In genomic region chrX:158451792-158452191, GRCm38 (mm10) we compare ENCODE assay signal across 33 mouse cellular contexts.
"Had no signal": no experiment of that assay in that cellular context is flagged by ENCODE, and none has a peak within 500 bp of the region (broad histone marks: within the 10 kb centered on the region; RNA-seq: fewer than 3 reads in every experiment).

No protein-coding gene starts in this region.

- H3K4me2 ChIP-seq: limb, embryonic 12.5 days; limb, embryonic 13.5 days; limb, embryonic 15.5 days; liver, embryonic 11.5 days; liver, embryonic 12.5 days; liver, embryonic 13.5 days; liver, embryonic 15.5 days; lung, embryonic 14.5 days; lung, embryonic 15.5 days; midbrain, embryonic 11.5 days; midbrain, embryonic 12.5 days; midbrain, embryonic 13.5 days; midbrain, embryonic 15.5 days; neural tube, embryonic 12.5 days; neural tube, embryonic 13.5 days had no signal

- H3K4me3 ChIP-seq: limb, embryonic 10.5 days; limb, embryonic 12.5 days; limb, embryonic 13.5 days; limb, embryonic 15.5 days; liver, embryonic 12.5 days; liver, embryonic 13.5 days; liver, embryonic 15.5 days; lung, embryonic 15.5 days; megakaryocyte, embryonic 14.5 days; midbrain, embryonic 10.5 days; midbrain, embryonic 12.5 days; midbrain, embryonic 13.5 days; midbrain, embryonic 15.5 days; myocyte; neural tube, embryonic 12.5 days; neural tube, embryonic 13.5 days had no signal

- H3K27me3 ChIP-seq: limb, embryonic 12.5 days; limb, embryonic 13.5 days; limb, embryonic 15.5 days; liver, embryonic 12.5 days; liver, embryonic 13.5 days; liver, embryonic 15.5 days; lung, embryonic 15.5 days; megakaryocyte, embryonic 14.5 days; midbrain, embryonic 12.5 days; midbrain, embryonic 13.5 days; midbrain, embryonic 15.5 days; neural tube, embryonic 12.5 days; neural tube, embryonic 13.5 days had no signal

- DNase-seq: left cerebral cortex, postnatal 4 days; liver; liver, embryonic 13.5 days; liver, postnatal 0 days; lung, adult 18-20 months; lung, adult 2 months; lung, embryonic 14.5 days; lung, postnatal 10 days; lung, postnatal 14 days; lung, postnatal 36 days; lung, postnatal 4 days; midbrain, embryonic 14.5 days had no signal

- H3K27ac ChIP-seq: limb, embryonic 10.5 days; limb, embryonic 12.5 days; limb, embryonic 13.5 days; limb, embryonic 15.5 days; liver, embryonic 12.5 days; liver, embryonic 13.5 days; liver, embryonic 14.5 days; liver, embryonic 15.5 days; lung, embryonic 15.5 days; macrophage; midbrain, embryonic 10.5 days; midbrain, embryonic 12.5 days; midbrain, embryonic 13.5 days; midbrain, embryonic 15.5 days; neural tube, embryonic 12.5 days; neural tube, embryonic 13.5 days had no signal

- ATAC-seq: liver, embryonic 12.5 days; liver, postnatal 0 days; lung, postnatal 0 days; midbrain, embryonic 13.5 days; midbrain, embryonic 15.5 days; midbrain, embryonic 16.5 days had no signal

- H3K9me3 ChIP-seq: limb, embryonic 10.5 days; limb, embryonic 12.5 days; limb, embryonic 13.5 days; limb, embryonic 15.5 days; liver, embryonic 12.5 days; liver, embryonic 13.5 days; liver, embryonic 15.5 days; lung, embryonic 15.5 days; megakaryocyte, embryonic 14.5 days; midbrain, embryonic 10.5 days; midbrain, embryonic 12.5 days; midbrain, embryonic 13.5 days; midbrain, embryonic 15.5 days; neural tube, embryonic 12.5 days; neural tube, embryonic 13.5 days had no signal

- H3K4me1 ChIP-seq: limb, embryonic 10.5 days; limb, embryonic 12.5 days; limb, embryonic 13.5 days; limb, embryonic 15.5 days; liver, embryonic 12.5 days; liver, embryonic 13.5 days; liver, embryonic 15.5 days; lung, embryonic 15.5 days; megakaryocyte, embryonic 14.5 days; midbrain, embryonic 10.5 days; midbrain, embryonic 12.5 days; midbrain, embryonic 13.5 days; midbrain, embryonic 15.5 days; neural tube, embryonic 12.5 days; neural tube, embryonic 13.5 days had no signal

- H3K9ac ChIP-seq: limb, embryonic 12.5 days; limb, embryonic 13.5 days; limb, embryonic 15.5 days; liver, embryonic 12.5 days; liver, embryonic 13.5 days; liver, embryonic 14.5 days; liver, embryonic 15.5 days; liver, postnatal 0 days; lung, embryonic 14.5 days; lung, embryonic 15.5 days; midbrain, embryonic 12.5 days; midbrain, embryonic 13.5 days; midbrain, embryonic 15.5 days; neural tube, embryonic 12.5 days; neural tube, embryonic 13.5 days had no signal

- H3K36me3 ChIP-seq: limb, embryonic 10.5 days; limb, embryonic 12.5 days; limb, embryonic 13.5 days; limb, embryonic 15.5 days; liver, embryonic 12.5 days; liver, embryonic 13.5 days; liver, embryonic 15.5 days; lung, embryonic 15.5 days; midbrain, embryonic 10.5 days; midbrain, embryonic 12.5 days; midbrain, embryonic 13.5 days; midbrain, embryonic 15.5 days; neural tube, embryonic 12.5 days; neural tube, embryonic 13.5 days had no signal
